Mouse (Mus musculus) CH12.LX (cell line): ENCODE results near the gene Arhgap28. TPM values are rescaled to one million over a fixed set of nuclear protein-coding genes. Genes with fewer than 3 reads are reported as not detected.

Experiments used
- DNase-seq: peaks from one replicate; pipeline ENCODE4 v3.0.0-alpha.2; 2013; ENCODE audit errors: extremely low read depth
- H3K27ac ChIP-seq: 2 replicates; pipeline ENCODE4 v1.5.1; 2012; ENCODE audit warnings: low read depth, mild to moderate bottlenecking, control low read depth, moderate library complexity; ENCODE audit not compliant: insufficient read depth
- H3K27me3 ChIP-seq: replicated peaks from 2 replicates; pipeline ENCODE3; 2012; ENCODE audit warnings: inconsistent platforms
- H3K36me3 ChIP-seq, 2 experiments: replicated peaks in 1 of 2; 2 replicates each; pipeline versions ENCODE3 to v1.6.1; 2012; ENCODE audit warnings: inconsistent platforms in 1 of 2, low read length in 1 of 2, mild to moderate bottlenecking in 1 of 2, mixed read lengths in 1 of 2, moderate library complexity in 1 of 2; ENCODE audit not compliant: control insufficient read depth in 1 of 2, insufficient read depth in 1 of 2
- H3K4me1 ChIP-seq, 2 experiments: 2 replicates each; pipeline ENCODE4 v1.6.1; 2012; ENCODE audit warnings: inconsistent platforms in 1 of 2, moderate library complexity in 1 of 2; ENCODE audit not compliant: insufficient read depth in 2 of 2, control insufficient read depth in 1 of 2
- H3K4me2 ChIP-seq: 2 replicates; pipeline ENCODE4 v1.6.1; 2012; ENCODE audit warnings: low read depth, mild to moderate bottlenecking, control low read depth; ENCODE audit not compliant: poor library complexity, insufficient read depth, severe bottlenecking
- H3K4me3 ChIP-seq, 3 experiments: fragments of 150-350 bp in 1 of 3; sonication (generic) in 1 of 3; replicated peaks in 1 of 3; 2 replicates each; pipeline versions ENCODE3 to v1.5.1; 2011 to 2012; ENCODE audit warnings: low read depth in 2 of 3, low read length in 2 of 3, mild to moderate bottlenecking in 2 of 3, moderate library complexity in 2 of 3, control low read depth in 1 of 3, improper control_type of control experiment in 1 of 3, inconsistent platforms in 1 of 3, mixed read lengths in 1 of 3; ENCODE audit not compliant: poor library complexity in 1 of 3
- H3K79me2 ChIP-seq: replicated peaks from 2 replicates; pipeline ENCODE4 v1.6.1; 2012; ENCODE audit warnings: mild to moderate bottlenecking, moderate library complexity; ENCODE audit not compliant: control insufficient read depth, poor library complexity, insufficient read depth, severe bottlenecking; ENCODE audit errors: extremely low read depth
- H3K9ac ChIP-seq: 2 replicates; pipeline ENCODE4 v1.6.1; 2012; ENCODE audit warnings: low read depth, mild to moderate bottlenecking, control low read depth, moderate library complexity; ENCODE audit not compliant: insufficient read depth
- H3K9me3 ChIP-seq: replicated peaks from 2 replicates; pipeline ENCODE3; 2012; ENCODE audit warnings: low read length, inconsistent platforms, mixed read lengths
- CHD1 ChIP-seq: IDR thresholded peaks from 2 replicates; pipeline ENCODE4 v1.6.1; 2012; ENCODE audit warnings: low read depth, low read length, improper control_type of control experiment, inconsistent platforms
- EP300 ChIP-seq: IDR thresholded peaks from 2 replicates; pipeline ENCODE4 v1.6.1; 2011; ENCODE audit warnings: low read length, improper control_type of control experiment
- MAX ChIP-seq: IDR thresholded peaks from 2 replicates; pipeline ENCODE4 v1.6.1; 2011; ENCODE audit warnings: low read length, improper control_type of control experiment
- MYC ChIP-seq: IDR thresholded peaks from 2 replicates; pipeline ENCODE4 v1.6.1; 2011; ENCODE audit warnings: low read depth, mild to moderate bottlenecking, improper control_type of control experiment, low read length
- NRF1 ChIP-seq: IDR thresholded peaks from 2 replicates; pipeline ENCODE4 v1.6.1; 2014; ENCODE audit warnings: low read depth, mild to moderate bottlenecking, inconsistent platforms, low read length, improper control_type of control experiment, moderate library complexity
- PAX5 ChIP-seq: IDR thresholded peaks from 2 replicates; pipeline ENCODE4 v1.6.1; 2012; ENCODE audit warnings: low read length, inconsistent platforms, mixed read lengths
- SIN3A ChIP-seq: IDR thresholded peaks from 2 replicates; pipeline ENCODE4 v1.6.1; 2012; ENCODE audit warnings: low read length, improper control_type of control experiment, inconsistent platforms
- SMC3 ChIP-seq: IDR thresholded peaks from 2 replicates; pipeline ENCODE4 v1.6.1; 2011; ENCODE audit warnings: low read depth, low read length, improper control_type of control experiment
- TCF12 ChIP-seq: IDR thresholded peaks from 2 replicates; pipeline ENCODE4 v1.6.1; 2014; ENCODE audit warnings: low read depth, mild to moderate bottlenecking, inconsistent platforms, low read length, improper control_type of control experiment
- USF1 ChIP-seq: IDR thresholded peaks from 2 replicates; pipeline ENCODE4 v1.6.1; 2014; ENCODE audit warnings: low read depth, mild to moderate bottlenecking, inconsistent platforms, low read length, improper control_type of control experiment
- ZMIZ1 ChIP-seq: IDR thresholded peaks from 2 replicates; pipeline ENCODE4 v1.6.1; 2012; ENCODE audit warnings: low read depth, mild to moderate bottlenecking, inconsistent platforms, low read length, improper control_type of control experiment
- ZNF384 ChIP-seq: IDR thresholded peaks from 2 replicates; pipeline ENCODE4 v1.6.1; 2012; ENCODE audit warnings: low read depth, low read length, improper control_type of control experiment, inconsistent platforms
- dilution Hi-C: fragments of 300-500 bp; cut with MboI; formaldehyde crosslinking; loops from 2 replicates; pipeline ENCODE4 v1.14.3; 2020; ENCODE audit warnings: low sequenced_read_pairs; ENCODE audit not compliant: extremely low pct_unique_long_range_greater_than_20kb, extremely low pct_ligation_motif_present
- in situ Hi-C: fragments of 300-500 bp; cut with MboI; formaldehyde crosslinking; loops from 3 replicates; pipeline ENCODE4 v1.14.3; 2019; ENCODE audit warnings: low sequenced_read_pairs, low pct_ligation_motif_present, low pct_unique_long_range_greater_than_20kb, mixed read lengths
- polyA plus RNA-seq: library from polyadenylated mRNA; unstranded; fragments of >175 nt; gene quantifications from 2 replicates; pipeline ENCODE4 v1.2.1, GENCODE M21; 2012; ENCODE audit warnings: low read depth; ENCODE audit not compliant: insufficient read length
- total RNA-seq, 2 experiments: library from RNA; depleted of rRNA; stranded (reverse); fragments of 300-350 nt in 1 of 2; fragments of >200 nt in 1 of 2; gene quantifications; 2 replicates each; pipeline ENCODE4 v1.2.3; 2012 to 2014

Gene Arhgap28
- total and polyA plus RNA-seq, 3 experiments = not detected

DNA sequence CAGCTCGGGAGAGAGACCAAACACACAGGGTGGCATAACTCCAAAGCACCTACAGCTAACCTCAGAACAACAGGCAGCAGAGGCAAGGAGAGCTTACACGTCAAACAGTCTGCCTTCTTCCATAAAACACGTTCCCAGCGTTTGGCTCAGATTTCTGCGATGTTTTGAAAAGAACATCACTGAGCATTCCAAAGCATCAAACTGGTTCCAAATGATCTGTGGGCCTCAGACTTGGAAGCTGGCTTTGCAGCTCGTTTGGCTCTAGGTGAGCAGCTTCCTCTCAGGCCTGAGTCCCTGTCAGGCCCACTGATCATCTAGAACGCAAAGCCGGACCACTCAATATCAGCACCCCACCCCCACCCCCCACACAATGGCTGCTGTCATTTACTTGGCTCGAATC is 137.9 kb downstream of the Arhgap28 start:
- in situ Hi-C loops = no loop called here
- no peak overlapping the region for H3K4me3 ChIP-seq
- H3K9ac ChIP-seq = no peak overlapping the region
- dilution Hi-C loops = no loop called here
- no peak for DNase-seq
- no peaks in the 10 kb centered on the region for H3K4me1 ChIP-seq
- H3K27me3 ChIP-seq = no peaks in the 10 kb centered on the region
- no peaks in the 10 kb centered on the region for H3K36me3 ChIP-seq
- no peaks in the 10 kb centered on the region for H3K79me2 ChIP-seq
- no peak overlapping the region for H3K4me2 ChIP-seq
- no peak for TF ChIP-seq PAX5
- no peak overlapping the region for H3K27ac ChIP-seq
- H3K9me3 ChIP-seq = peaks cover 79% of the 10 kb centered on the region

DNA sequence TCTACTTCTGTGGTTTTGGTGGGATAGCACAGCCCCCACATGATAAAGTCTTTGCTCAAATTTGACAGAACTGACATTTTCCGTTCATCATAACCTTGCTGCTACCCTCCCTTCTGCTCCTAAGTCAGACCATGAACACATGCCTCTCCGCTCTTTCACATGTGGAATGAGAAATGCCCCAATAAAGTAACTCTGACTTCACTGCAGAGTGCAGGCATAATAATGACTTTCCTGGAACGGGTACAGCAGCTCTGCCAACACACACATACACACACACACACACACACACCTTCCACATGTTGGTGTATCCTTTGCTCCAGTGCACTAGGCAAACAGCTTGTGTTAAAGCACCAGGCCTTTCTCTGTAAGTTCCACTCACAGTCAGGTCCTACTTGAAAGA is 139.0 kb downstream of the Arhgap28 start:
- no peak for DNase-seq
- no peaks in the 10 kb centered on the region for H3K36me3 ChIP-seq
- H3K27me3 ChIP-seq = no peaks in the 10 kb centered on the region
- H3K4me3 ChIP-seq = no peak overlapping the region
- peaks cover 83% of the 10 kb centered on the region for H3K9me3 ChIP-seq
- no peak overlapping the region for H3K27ac ChIP-seq
- no peak overlapping the region for H3K9ac ChIP-seq
- dilution Hi-C loops (no loop called here), in situ Hi-C loops (no loop called here)
- H3K79me2 ChIP-seq = no peaks in the 10 kb centered on the region
- no peaks in the 10 kb centered on the region for H3K4me1 ChIP-seq
- H3K4me2 ChIP-seq = no peak overlapping the region
- TF ChIP-seq ZNF384 = no peak

DNA sequence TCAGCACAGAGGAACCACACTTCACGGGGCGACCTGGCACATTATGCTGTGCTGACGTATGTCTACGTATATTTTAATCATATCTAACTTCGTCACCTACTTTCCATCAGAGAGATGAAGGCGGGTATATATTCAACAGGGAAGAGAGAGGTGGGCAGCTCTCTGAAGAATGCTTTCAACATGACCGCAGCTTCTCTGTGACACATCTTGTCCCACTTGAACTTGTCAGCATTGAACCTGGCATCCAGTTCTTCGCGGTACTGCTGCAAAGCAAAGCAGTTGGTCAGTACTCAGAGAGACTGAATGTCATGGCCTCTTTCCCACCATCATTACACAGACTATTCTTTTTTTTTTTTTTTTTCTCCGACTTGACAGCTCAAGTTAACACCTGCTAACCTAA is 139.6 kb downstream of the Arhgap28 start:
- H3K36me3 ChIP-seq = no peaks in the 10 kb centered on the region
- H3K4me2 ChIP-seq = no peak overlapping the region
- no peak overlapping the region for H3K9ac ChIP-seq
- no peak overlapping the region for H3K27ac ChIP-seq
- H3K9me3 ChIP-seq = peaks cover 83% of the 10 kb centered on the region
- no peaks in the 10 kb centered on the region for H3K27me3 ChIP-seq
- dilution Hi-C loops (no loop called here), in situ Hi-C loops (no loop called here)
- no peaks in the 10 kb centered on the region for H3K4me1 ChIP-seq
- TF ChIP-seq MYC (no peak), EP300 (no peak), USF1 (no peak), ZNF384 (no peak), NRF1 (no peak), TCF12 (no peak), ZMIZ1 (no peak), CHD1 (no peak), MAX (no peak), SIN3A (no peak), SMC3 (no peak)
- H3K79me2 ChIP-seq = no peaks in the 10 kb centered on the region
- no peak for DNase-seq
- no peak overlapping the region for H3K4me3 ChIP-seq
